Mouse (Mus musculus) heart, postnatal 14 days (tissue): ENCODE results near the gene Dhh. TPM values are rescaled to one million over a fixed set of nuclear protein-coding genes. Genes with fewer than 3 reads are reported as not detected.

Experiments
- DNase-seq, 2 experiments: peaks; one replicate each; pipeline ENCODE4 v3.0.0; 2021 to 2022
- intact Hi-C: fragments of 180-260 bp; cut with DNase I; formaldehyde crosslinking; loops from one replicate; pipeline ENCODE4 v1.15.1; 2025
- total RNA-seq, 2 experiments: library from RNA; stranded (reverse); gene quantifications; 2 replicates each; pipeline ENCODE4 v1.2.3; 2021

Dhh gene
- total RNA-seq, 2 experiments from 2014 or later = 2.0 to 2.7 TPM

- no peak for DNase-seq
Observed at GRCm38 (mm10) chr15:98883661-98884060, 14.7 kb downstream of the Dhh start.

GRCm38 (mm10) chr15:98881656-98882008 lies 16.7 kb downstream of the Dhh start:
- intact Hi-C loops = loop anchor here (2.0 kb wide), 1 partner anchor 47 kb away; no protein-coding TSS in a partner anchor

More at GRCm38 (mm10) chr15:98883661-98884060, 14.7 kb downstream of the Dhh start:
- intact Hi-C loops = no loop called here

GRCm38 (mm10) chr15:98880978-98881655 lies 17.2 kb downstream of the Dhh start:
- intact Hi-C loops = loop anchor here (2.0 kb wide), 1 partner anchor 48 kb away; no protein-coding TSS in a partner anchor
- DNase-seq = peak; percentile 84 to 86

More at GRCm38 (mm10) chr15:98881656-98882008, 16.7 kb downstream of the Dhh start:
- DNase-seq = no peak

GRCm38 (mm10) chr15:98877331-98877730 lies 21.0 kb downstream of the Dhh start:
- intact Hi-C loops = loop anchor here (2.0 kb wide), 2 partner anchors 25 to 117 kb away; no protein-coding TSS in a partner anchor
- peak; percentile 49 to 82 for DNase-seq

GRCm38 (mm10) chr15:98871916-98872888 lies 26.1 kb downstream of the Dhh start:
- intact Hi-C loops = no loop called here

GRCm38 (mm10) chr15:98871070-98871915 lies 27.0 kb downstream of the Dhh start, which contains the start of gene Kmt2d:
Kmt2d (minus strand) TSS chr15:98871204.
- intact Hi-C loops = no loop called here
- DNase-seq = peak; percentile 47 to 68

More at GRCm38 (mm10) chr15:98871916-98872888, 26.1 kb downstream of the Dhh start:
- DNase-seq = peak; percentile 89 to 92

- DNase-seq = peak; percentile 47 to 51
- intact Hi-C loops = no loop called here
Observed at GRCm38 (mm10) chr15:98870179-98871069, 27.9 kb downstream of the Dhh start.

- intact Hi-C loops = loop anchor here (5.0 kb wide), 1 partner anchor 37 kb away; the partner anchor contains the start of gene Prkag1
- DNase-seq = peak in 1 of 2 experiments; percentile 34
Observed at GRCm38 (mm10) chr15:98869342-98870178, 28.8 kb downstream of the Dhh start.

- peak in 1 of 2 experiments; percentile 17 for DNase-seq
- intact Hi-C loops = loop anchor here (5.0 kb wide), 1 partner anchor 36 kb away; the partner anchor contains the start of gene Prkag1
Observed at GRCm38 (mm10) chr15:98868346-98869063, 29.8 kb downstream of the Dhh start.

GRCm38 (mm10) chr15:98867321-98867720 lies 31.0 kb downstream of the Dhh start:
- DNase-seq = peak; percentile 49 to 63
- intact Hi-C loops = loop anchor here (5.0 kb wide), 1 partner anchor 35 kb away; the partner anchor contains the start of gene Prkag1

GRCm38 (mm10) chr15:98866501-98866900 lies 31.8 kb downstream of the Dhh start:
- no peak for DNase-seq
- intact Hi-C loops = loop anchor here (5.0 kb wide), 1 partner anchor 34 kb away; the partner anchor contains the start of gene Prkag1

GRCm38 (mm10) chr15:98865771-98866170 lies 32.6 kb downstream of the Dhh start:
- intact Hi-C loops = loop anchor here (5.0 kb wide), 1 partner anchor 33 kb away; the partner anchor contains the start of gene Prkag1
- no peak for DNase-seq

- intact Hi-C loops = loop anchor here (5.0 kb wide), 1 partner anchor 33 kb away; the partner anchor contains the start of gene Prkag1
- DNase-seq = no peak
Observed at GRCm38 (mm10) chr15:98864951-98865350, 33.4 kb downstream of the Dhh start.

GRCm38 (mm10) chr15:98863451-98863958 lies 34.8 kb downstream of the Dhh start:
- intact Hi-C loops = no loop called here
- no peak for DNase-seq

GRCm38 (mm10) chr15:98861701-98862410 lies 36.5 kb downstream of the Dhh start:
- intact Hi-C loops = no loop called here
- peak in 1 of 2 experiments; percentile 5 for DNase-seq

- DNase-seq = no peak
- intact Hi-C loops = no loop called here
Observed at GRCm38 (mm10) chr15:98860921-98861320, 37.4 kb downstream of the Dhh start.
